Mouse (Mus musculus) cerebellum, adult 8-10 months (tissue): ENCODE measurements around the gene Exoc3l2.

Experiments used
- DNase-seq: peaks from one replicate; pipeline ENCODE4 v3.0.0; 2022

The Exoc3l2 gene

GRCm38 (mm10) chr7:19462884-19463381, at the start of gene Exoc3l2:
Gene Exoc3l2 (plus strand): TSS chr7:19463331.
- no peak for DNase-seq

GRCm38 (mm10) chr7:19413525-19413924, 49.6 kb upstream of the Exoc3l2 start:
- DNase-seq, result no peak

- DNase-seq, result no peak
Measured at GRCm38 (mm10) chr7:19416590-19416989, 46.5 kb upstream of the Exoc3l2 start.

DNA sequence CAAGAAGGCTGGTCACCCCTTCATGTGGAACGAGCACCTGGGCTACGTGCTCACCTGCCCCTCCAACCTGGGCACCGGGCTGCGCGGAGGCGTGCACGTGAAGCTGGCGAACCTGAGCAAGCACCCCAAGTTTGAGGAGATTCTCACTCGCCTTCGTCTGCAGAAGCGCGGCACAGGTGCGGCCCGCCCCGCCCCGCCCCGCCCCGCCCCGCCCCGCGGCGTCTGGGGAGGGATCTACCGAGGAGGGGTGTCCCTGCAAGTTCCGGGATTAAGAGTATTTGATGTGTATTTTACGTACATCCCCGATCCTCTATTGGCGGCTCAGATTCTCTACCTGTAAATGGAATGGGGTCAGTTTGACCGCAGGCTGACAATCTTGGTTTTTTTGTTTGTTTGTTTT, 43.0 kb upstream of the Exoc3l2 start:
- no peak for DNase-seq

DNA sequence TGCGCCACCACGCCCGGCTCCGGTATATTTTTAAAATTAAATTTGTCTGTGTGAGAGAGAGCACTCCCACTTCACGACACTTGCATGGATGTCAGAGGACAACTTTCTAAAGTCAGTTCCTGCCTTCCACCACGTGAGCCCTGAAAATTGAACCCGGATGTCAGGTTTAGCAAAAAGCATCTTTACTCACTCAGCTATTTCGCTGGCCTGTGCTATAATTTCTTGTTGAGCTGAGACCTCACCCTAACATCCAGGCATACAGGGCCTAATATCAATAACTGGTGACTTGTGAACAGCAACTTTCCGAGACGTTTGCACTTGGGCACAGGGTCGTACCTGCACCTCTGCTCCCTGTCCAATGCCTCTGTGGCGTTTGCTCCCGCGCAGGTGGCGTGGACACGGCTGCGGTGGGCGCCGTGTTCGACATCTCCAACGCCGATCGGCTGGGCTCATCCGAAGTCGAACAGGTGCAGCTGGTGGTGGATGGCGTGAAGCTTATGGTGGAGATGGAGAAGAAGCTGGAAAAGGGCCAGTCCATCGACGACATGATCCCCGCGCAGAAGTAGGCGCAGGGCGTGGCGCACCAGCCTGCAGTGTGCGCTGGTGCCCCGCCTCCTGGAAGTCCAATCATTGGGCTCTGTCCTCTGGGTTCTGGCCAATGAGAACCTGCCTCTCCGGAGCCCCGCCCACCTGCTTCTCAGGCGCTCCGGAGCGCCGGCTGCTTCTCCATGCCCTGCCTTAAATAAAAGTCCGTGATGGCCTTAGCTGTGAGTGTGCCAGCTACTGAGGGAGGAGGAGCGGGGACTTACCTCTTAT, 42.1 kb upstream of the Exoc3l2 start:
- DNase-seq, result peak; percentile 79

GRCm38 (mm10) chr7:19423083-19423482, 40.0 kb upstream of the Exoc3l2 start:
- DNase-seq, result no peak

GRCm38 (mm10) chr7:19424051-19424450, 39.1 kb upstream of the Exoc3l2 start:
- no peak for DNase-seq

DNA sequence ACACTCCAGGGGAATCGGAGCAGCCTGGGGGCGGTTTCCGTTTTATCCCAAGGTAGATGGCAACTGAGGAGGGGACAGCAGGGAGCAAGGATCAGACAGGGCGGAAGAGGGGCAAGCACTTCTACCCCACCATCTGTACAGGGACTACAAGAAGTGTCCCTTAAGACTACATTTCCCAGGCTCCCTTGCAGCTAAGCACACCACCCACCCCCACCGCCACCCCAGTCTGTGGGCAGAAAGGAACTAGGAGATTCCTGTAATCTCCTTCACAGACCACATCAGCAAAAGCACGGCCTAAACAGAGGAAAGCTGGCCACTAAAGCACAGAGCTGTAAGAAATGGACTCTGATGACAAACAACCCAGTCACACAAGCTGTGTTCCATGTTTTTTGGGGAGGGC, 36.8 kb upstream of the Exoc3l2 start:
- no peak for DNase-seq

- no peak for DNase-seq
Measured at GRCm38 (mm10) chr7:19426888-19427287, 36.2 kb upstream of the Exoc3l2 start.

DNA sequence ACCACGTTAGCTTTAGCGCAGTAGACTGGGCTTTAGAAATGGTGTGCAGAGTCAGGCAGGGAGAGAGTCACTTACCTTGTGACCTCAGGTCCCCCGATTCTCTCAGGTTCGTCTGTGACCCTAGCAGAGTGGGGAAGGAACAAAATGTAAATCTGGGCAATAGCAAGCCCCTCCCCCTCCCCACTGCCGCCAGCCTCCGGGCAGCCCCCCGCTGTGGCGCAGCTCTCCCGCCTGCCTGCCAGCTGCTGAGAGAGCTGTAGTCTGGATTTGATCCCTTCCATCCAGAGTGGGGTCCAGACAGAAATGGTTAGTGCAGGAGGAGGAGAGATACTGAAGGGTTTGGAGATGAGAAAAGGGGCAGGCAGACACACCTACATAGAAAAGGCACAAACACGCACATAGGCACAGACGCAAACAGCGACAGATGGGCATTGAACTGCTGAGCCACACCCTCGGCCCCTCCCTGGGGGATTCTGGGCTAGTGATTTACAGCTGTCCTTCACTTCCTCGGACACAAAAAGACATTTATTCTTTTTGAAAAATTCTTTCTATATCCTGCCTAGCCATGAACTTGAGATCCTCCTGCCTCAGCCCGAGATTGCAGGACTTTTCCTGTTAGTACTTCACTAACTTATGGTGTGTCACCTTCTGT, 35.0 kb upstream of the Exoc3l2 start:
- DNase-seq, result no peak

GRCm38 (mm10) chr7:19429726-19430125, 33.4 kb upstream of the Exoc3l2 start:
- DNase-seq, result peak; percentile 50

DNA sequence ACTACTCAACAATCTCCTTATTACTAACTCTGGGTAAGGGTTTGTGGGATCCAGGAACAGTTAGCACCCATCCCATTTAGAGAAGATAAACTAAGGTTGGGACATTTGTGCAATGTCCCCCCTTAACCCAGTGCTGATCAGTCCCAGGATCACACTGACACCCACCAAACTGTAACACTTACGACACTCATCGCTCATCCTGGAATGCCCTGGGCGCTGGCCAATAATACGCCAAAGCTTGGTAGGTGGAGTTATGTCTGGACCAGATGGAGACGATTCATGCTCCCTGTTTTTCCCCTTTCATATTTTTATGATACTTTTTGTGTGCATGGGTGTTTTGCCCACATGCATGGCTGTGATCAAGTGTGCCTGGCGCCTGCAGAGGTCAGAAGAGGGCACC, 32.7 kb upstream of the Exoc3l2 start:
- no peak for DNase-seq

GRCm38 (mm10) chr7:19432475-19432874, 30.7 kb upstream of the Exoc3l2 start:
- DNase-seq, result no peak

DNA sequence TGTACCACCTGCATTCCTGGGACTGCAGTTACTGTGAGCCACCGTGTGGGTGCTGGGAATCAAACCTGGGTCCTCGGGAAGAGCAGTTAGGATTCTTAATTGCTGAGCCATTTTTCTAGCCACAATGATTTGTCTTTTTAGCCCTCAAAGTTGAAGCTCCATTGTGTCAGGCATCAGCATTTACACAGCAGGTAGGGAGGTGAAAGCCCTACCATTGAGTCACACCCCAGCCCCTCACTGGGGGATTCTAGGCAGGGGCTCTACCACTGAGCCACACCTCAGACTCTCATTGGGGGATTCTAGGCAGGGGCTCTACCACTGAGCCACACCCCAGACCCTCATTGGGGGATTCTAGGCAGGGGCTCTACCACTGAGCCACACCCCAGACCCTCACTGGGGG, 26.9 kb upstream of the Exoc3l2 start:
- DNase-seq, result no peak

- no peak for DNase-seq
Measured at GRCm38 (mm10) chr7:19437048-19437447, 26.1 kb upstream of the Exoc3l2 start.

DNA sequence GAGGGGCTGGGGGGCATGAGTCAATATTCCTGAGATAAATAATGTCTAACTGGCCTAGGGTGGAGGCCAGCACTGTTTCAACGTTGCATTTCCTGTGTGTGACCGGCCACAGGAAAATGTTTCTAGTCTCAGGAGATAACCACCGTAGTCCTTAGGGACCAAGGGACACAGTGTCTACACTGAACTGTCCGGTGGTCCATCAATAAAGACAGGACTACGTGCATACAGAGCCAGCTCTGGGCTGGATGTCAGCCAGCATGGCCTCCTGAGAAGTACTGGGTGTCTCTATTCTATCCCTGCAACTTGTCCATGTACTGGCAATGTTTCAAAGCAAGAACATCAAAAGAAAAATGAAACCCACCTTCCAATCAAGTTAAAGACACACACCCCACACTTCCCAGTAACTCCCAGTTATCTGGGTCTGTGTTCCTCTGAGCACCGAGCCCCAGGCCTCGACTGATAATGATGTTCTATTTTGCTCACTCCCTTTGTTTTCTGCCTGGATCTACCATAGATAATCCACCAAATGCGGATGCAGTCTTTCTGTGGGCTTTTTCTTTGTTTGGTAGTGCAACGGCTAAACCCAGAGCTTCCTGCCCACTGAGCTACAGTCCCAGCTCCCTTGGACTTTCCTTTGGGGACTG, 21.6 kb upstream of the Exoc3l2 start:
- no peak for DNase-seq

- DNase-seq, result peak; percentile 92
Measured at GRCm38 (mm10) chr7:19443344-19443743, 19.8 kb upstream of the Exoc3l2 start.

GRCm38 (mm10) chr7:19444801-19445200, 18.3 kb upstream of the Exoc3l2 start:
- no peak for DNase-seq

DNA sequence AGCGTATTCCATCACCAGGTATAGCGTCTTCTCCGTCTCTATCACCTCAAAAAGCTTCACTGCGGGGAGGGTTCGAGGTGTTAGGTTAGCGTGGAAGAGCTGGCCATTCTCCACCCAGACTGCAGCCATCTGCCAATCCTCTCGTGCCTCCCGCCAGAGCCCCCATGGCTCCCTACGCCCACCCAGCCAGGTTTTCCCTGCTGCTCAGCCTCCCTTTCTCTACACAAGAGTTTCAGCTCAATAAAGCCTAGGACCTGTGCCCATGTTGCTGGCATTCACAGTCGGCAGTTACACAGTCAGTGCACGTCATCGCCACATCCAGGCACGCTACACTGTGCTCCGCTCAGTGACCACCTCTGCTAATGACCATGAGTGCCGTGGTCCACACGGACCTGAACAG, 15.4 kb upstream of the Exoc3l2 start:
- peak; percentile 53 for DNase-seq

DNA sequence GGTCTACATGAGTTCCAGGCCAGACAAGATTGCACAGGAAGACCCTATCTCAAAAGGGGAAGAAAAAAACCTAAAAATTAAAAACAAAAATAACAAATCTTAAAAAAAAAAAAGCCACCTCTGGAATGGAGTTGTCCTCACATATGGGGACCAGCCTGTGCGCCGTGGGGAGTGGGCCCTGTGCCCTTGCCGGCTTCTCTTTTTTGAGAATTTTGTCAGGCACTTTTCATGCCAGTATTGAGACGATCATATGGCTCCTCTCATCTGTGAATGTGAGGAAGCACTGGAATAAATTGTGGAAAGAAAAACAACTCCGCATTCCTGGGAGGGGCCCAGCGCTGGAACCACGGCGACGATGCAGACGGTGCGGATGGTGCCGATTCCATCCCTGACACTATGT, 14.0 kb upstream of the Exoc3l2 start:
- no peak for DNase-seq

DNA sequence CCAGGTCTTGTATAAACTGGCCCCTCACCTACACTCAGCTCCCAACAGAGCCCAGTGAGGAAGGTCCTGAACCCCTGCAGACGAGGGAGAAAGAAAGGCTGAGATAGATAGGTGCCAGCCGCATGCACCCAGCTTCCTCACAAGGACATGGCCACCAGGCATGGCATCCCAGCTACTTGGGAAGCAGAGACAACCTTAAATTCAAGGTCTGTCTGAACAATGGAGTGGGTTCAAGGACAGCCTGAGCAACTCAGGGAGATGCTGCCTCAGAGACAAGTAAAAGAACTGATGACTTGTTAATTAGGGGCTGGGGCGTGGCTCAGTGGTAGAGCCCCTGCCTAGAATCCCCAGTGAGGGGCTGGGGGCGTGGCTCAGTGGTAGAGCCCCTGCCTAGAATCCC, 7.9 kb upstream of the Exoc3l2 start:
- DNase-seq, result no peak

- DNase-seq, result no peak
Measured at GRCm38 (mm10) chr7:19455819-19456495, 7.2 kb upstream of the Exoc3l2 start.

DNA sequence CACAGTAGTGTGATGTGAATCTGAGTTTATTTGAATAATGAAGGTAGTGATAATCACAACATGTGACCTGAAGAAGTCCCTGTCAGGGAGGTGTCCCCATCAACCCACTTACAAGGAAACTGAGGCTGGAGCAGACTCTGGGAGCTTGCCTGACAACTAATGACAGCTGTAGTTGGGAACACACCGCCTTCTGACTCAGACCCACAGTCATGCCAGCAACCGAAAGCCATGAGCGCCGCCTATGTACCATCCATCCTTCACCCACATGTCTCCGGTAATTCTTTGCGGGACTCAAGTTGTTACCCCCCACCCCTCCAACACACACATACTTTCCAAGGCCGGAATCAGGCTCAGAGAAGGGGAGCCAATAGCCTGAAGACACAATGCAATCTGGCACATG, 6.5 kb upstream of the Exoc3l2 start:
- no peak for DNase-seq
